Mouse (Mus musculus): Measurements from ENCODE around the gene Gm10382. TPM values are rescaled to one million over a fixed set of nuclear protein-coding genes. Genes with fewer than 3 reads are reported as not detected.

The Gm10382 gene
- total and polyA plus RNA-seq, 3 experiments: 0.65 to 0.96 TPM; not detected in 1

DNA sequence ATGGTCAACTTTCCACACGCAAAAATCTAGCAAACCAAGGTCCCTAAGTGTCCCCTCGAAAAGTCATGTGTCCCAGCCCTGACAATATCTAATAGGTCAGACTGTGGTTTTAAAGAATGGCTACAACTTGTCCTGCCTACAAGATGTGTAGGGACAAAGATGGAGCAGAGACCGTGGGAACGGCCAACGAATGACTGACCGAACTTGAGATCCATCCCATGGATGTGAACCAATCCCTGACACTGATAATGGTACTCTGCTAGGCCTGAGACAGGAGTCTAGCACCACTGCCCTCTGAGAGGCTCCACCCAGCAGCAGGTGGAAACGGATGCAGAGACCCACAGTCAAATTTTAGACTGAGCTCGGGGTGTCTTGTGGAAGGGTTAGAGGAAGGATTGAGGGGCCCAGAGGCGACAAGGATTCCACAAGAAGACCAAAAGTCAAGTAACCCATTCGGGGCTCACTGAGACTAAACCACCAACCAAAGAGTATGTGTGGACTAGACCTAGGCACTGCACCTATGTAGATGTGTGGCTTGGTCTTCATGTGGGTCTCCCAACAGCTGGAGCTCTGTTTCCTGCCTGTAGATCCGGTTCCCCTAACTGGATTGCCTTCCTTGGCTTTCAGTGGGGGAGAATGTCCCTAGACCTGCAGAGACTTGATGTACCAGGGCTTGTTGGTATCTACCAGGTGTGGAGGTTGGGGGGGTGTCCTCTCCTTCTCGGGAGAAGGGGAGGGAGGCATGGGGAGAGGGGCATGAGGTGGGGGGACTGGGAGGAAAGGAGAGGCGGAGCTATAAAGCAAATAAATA lies 18.1 kb downstream of the Gm10382 start:
- peak; percentile 26; the same call in 1 of the 2 replicates for TF ChIP-seq SIN3A (IDR thresholded peaks at IDR 0.05; ENCODE audit: low read length)
- TF ChIP-seq TBP (IDR thresholded peaks at IDR 0.05; ENCODE audit: low read depth, low read length): 0 out of 2 replicates have a peak, but pooled peaks have one; percentile 2
- no peak for TF ChIP-seq MYB (IDR thresholded peaks at IDR 0.05; ENCODE audit: low read depth, low read length)
- Histone ChIP-seq H3K9me3 (replicated peaks; ENCODE audit: insufficient read depth, low read length) (no peaks in the 10 kb centered on the region), H3K27me3 (ENCODE audit: control insufficient read depth in 1 of 2, insufficient read depth in 2 of 2, low read length in 2 of 2) (no peaks in the 10 kb centered on the region), H3K36me3 (ENCODE audit: control insufficient read depth in 1 of 2, insufficient read depth in 2 of 2, low read length in 2 of 2) (peaks cover 0 to 5% of the 10 kb centered on the region in 2 experiments; a peak in 1 of 4 replicates), H3K4me3 (ENCODE audit: control insufficient read depth in 1 of 2, insufficient read depth in 1 of 2, low read depth in 2 of 2, low read length in 2 of 2) (peak overlapping the region; percentile 72 to 91), H3K79me2 (ENCODE audit: control insufficient read depth, insufficient read depth, low read length, poor library complexity) (no peaks in the 10 kb centered on the region; the same call in 1 of the 2 replicates), H3K27ac (ENCODE audit: control insufficient read depth, low read depth, low read length) (no peak overlapping the region), H3K9ac (ENCODE audit: control insufficient read depth, low read depth, low read length, poor library complexity, severe bottlenecking) (peak overlapping the region; percentile 70), H3K4me1 (ENCODE audit: control insufficient read depth in 1 of 2, insufficient read depth in 2 of 2, low read length in 2 of 2) (peaks cover 0 to 8% of the 10 kb centered on the region in 2 experiments; a peak in 1 of 4 replicates)
- DNase-seq (ENCODE audit: low read depth, low spot score): peak; percentile 68

DNA sequence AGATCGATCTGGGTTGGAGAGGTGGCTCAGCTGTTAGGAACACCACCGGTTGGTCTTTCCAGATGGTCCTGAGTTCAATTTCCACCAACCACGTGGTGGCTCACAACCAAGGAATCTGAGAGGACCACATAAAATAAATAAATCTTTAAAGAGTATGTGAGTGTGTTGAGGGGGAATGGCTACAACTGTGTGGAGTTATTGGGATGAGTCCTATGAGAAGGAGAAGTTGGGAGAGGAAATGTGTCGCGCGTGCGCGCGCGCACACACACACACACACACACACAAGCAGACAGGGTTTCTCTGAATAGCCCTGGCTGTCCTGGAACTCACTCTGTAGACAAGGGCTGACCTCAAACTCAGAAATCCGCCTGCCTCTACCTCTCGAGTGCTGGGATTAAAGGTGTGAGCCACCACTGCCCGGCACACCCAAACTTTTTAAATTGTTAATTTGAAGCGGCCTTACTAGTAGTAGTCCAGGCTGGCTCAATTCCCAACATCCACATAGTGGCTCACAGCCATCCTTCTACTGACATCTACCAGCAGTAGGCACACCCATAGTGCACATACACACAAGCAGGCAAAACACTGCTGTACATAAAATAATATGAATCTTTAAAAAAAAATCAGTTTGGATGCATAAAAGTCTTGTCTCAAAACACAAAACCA lies 18.9 kb downstream of the Gm10382 start:
- Histone ChIP-seq H3K4me1 (ENCODE audit: control insufficient read depth in 1 of 2, insufficient read depth in 2 of 2, low read length in 2 of 2) (peaks cover 0 to 8% of the 10 kb centered on the region in 2 experiments; a peak in 1 of 4 replicates), H3K4me3 (ENCODE audit: control insufficient read depth in 1 of 2, insufficient read depth in 1 of 2, low read depth in 2 of 2, low read length in 2 of 2) (peak overlapping the region; percentile 54 to 72), H3K27ac (ENCODE audit: control insufficient read depth, low read depth, low read length) (peak overlapping the region; percentile 60), H3K79me2 (ENCODE audit: control insufficient read depth, insufficient read depth, low read length, poor library complexity) (no peaks in the 10 kb centered on the region; the same call in 1 of the 2 replicates), H3K9me3 (replicated peaks; ENCODE audit: insufficient read depth, low read length) (no peaks in the 10 kb centered on the region), H3K36me3 (ENCODE audit: control insufficient read depth in 1 of 2, insufficient read depth in 2 of 2, low read length in 2 of 2) (peaks cover 0 to 5% of the 10 kb centered on the region in 2 experiments; a peak in 1 of 4 replicates), H3K9ac (ENCODE audit: control insufficient read depth, low read depth, low read length, poor library complexity, severe bottlenecking) (peak overlapping the region; percentile 38), H3K27me3 (ENCODE audit: control insufficient read depth in 1 of 2, insufficient read depth in 2 of 2, low read length in 2 of 2) (no peaks in the 10 kb centered on the region)
- DNase-seq (ENCODE audit: low read depth, low spot score): peak; percentile 83
- TF ChIP-seq NRF1 (IDR thresholded peaks at IDR 0.05; ENCODE audit: insufficient read depth, low read depth, low read length, poor library complexity, severe bottlenecking) (peak; percentile 75), EP300 (IDR thresholded peaks at IDR 0.05; ENCODE audit: low read depth in 1 of 2, low read length in 2 of 2) (no peak), POLR2AphosphoS2 (IDR thresholded peaks at IDR 0.05; ENCODE audit: low read length) (no peak), ZNF384 (IDR thresholded peaks at IDR 0.05; ENCODE audit: low read depth, low read length) (no peak), POLR2A (IDR thresholded peaks at IDR 0.05; ENCODE audit: control insufficient read depth in 1 of 2, insufficient read depth in 1 of 2, low read depth in 1 of 2, low read length in 2 of 2, poor library complexity in 1 of 2) (no peak), SIN3A (IDR thresholded peaks at IDR 0.05; ENCODE audit: low read length) (no peak; the same call in 1 of the 2 replicates), RCOR1 (IDR thresholded peaks at IDR 0.05; ENCODE audit: low read depth, low read length) (no peak), ZKSCAN1 (IDR thresholded peaks at IDR 0.05; ENCODE audit: low read depth, low read length) (no peak), ETS1 (IDR thresholded peaks at IDR 0.05; ENCODE audit: low read depth, low read length) (no peak), MAZ (IDR thresholded peaks at IDR 0.05; ENCODE audit: low read depth, low read length) (no peak), BHLHE40 (IDR thresholded peaks at IDR 0.05; ENCODE audit: borderline replicate concordance, low read depth, low read length) (no peak), SMC3 (IDR thresholded peaks at IDR 0.05; ENCODE audit: low read depth, low read length) (no peak), MYC (IDR thresholded peaks at IDR 0.05; ENCODE audit: low read depth, low read length) (peak; percentile 71; the same call in 1 of the 2 replicates), GABPA (IDR thresholded peaks at IDR 0.05; ENCODE audit: low read depth, low read length) (no peak), RAD21 (IDR thresholded peaks at IDR 0.05; ENCODE audit: low read depth, low read length) (no peak), GATA1 (IDR thresholded peaks at IDR 0.05; ENCODE audit: low read depth, low read length) (peak; percentile 44; the same call in 1 of the 2 replicates), TCF12 (IDR thresholded peaks at IDR 0.05; ENCODE audit: low read depth, low read length) (no peak), NELFE (IDR thresholded peaks at IDR 0.05; ENCODE audit: low read depth, low read length) (no peak), TAL1 (IDR thresholded peaks at IDR 0.05; ENCODE audit: low read length) (no peak), MXI1 (IDR thresholded peaks at IDR 0.05; ENCODE audit: low read depth, low read length) (peak; percentile 83), ELF1 (IDR thresholded peaks at IDR 0.05; ENCODE audit: low read depth, low read length) (no peak; the same call in 1 of the 2 replicates), ZC3H11A (IDR thresholded peaks at IDR 0.05; ENCODE audit: low read depth, low read length) (no peak), HCFC1 (IDR thresholded peaks at IDR 0.05; ENCODE audit: low read depth, low read length) (no peak), MAX (IDR thresholded peaks at IDR 0.05; ENCODE audit: low read length) (peak; percentile 46; the same call in 1 of the 2 replicates), E2F4 (IDR thresholded peaks at IDR 0.05; ENCODE audit: borderline replicate concordance, low read depth, low read length) (no peak), ZMIZ1 (IDR thresholded peaks at IDR 0.05; ENCODE audit: low read depth, low read length) (no peak), MYB (IDR thresholded peaks at IDR 0.05; ENCODE audit: low read depth, low read length) (no peak), CTCF (IDR thresholded peaks at IDR 0.05 in 2 of 3, conservative IDR thresholded peaks at IDR 0.05 in 1 of 3; ENCODE audit: control insufficient read depth in 1 of 3, insufficient read depth in 1 of 3, low read depth in 2 of 3, low read length in 3 of 3, poor library complexity in 1 of 3, severe bottlenecking in 1 of 3) (no peak)

Measured in MEL (cell line).